Mouse (Mus musculus) liver, embryonic 14.5 days (tissue): ENCODE measurements at regions not wholly inside any gene's neighbourhood (a gene's known extent, or its start where the extent isn't known, plus 50 kb on each side); places are given as distances from the start of the nearest gene placed in this dataset.

ENCODE experiments used
- ATAC-seq: fragments of 200-750 bp; cut with Nextera tagmentation; 2 replicates; pipeline ENCODE4 v1.8.0; 2017; ENCODE audit warnings: moderate number of reproducible peaks, mild to moderate bottlenecking, moderate library complexity; ENCODE audit not compliant: insufficient read depth
- DNase-seq, 3 experiments: peaks; one replicate each; pipeline ENCODE4 v3.0.0-alpha.2; 2012 to 2013; ENCODE audit warnings: low read depth in 3 of 3, low spot score in 3 of 3
- H3K27ac ChIP-seq: fragments of 300-500 bp; sonication (generic); 2 replicates; pipeline ENCODE4 v1.5.1; 2014; ENCODE audit warnings: moderate library complexity, mild to moderate bottlenecking, control low read depth, inconsistent platforms
- H3K27me3 ChIP-seq: fragments of 300-500 bp; sonication (generic); 2 replicates; pipeline ENCODE4 v1.6.1; 2014; ENCODE audit warnings: mild to moderate bottlenecking, low read length, moderate library complexity; ENCODE audit not compliant: control insufficient read depth, insufficient read depth
- H3K36me3 ChIP-seq: fragments of 300-500 bp; sonication (generic); replicated peaks from 2 replicates; pipeline ENCODE4 v1.6.1; 2014; ENCODE audit warnings: low read depth; ENCODE audit not compliant: control insufficient read depth, insufficient read depth
- H3K4me1 ChIP-seq, 2 experiments: fragments of 200-500 bp in 1 of 2; fragments of 300-500 bp in 1 of 2; sonication (generic) in 1 of 2; replicated peaks; 2 replicates each; pipeline ENCODE4 v1.6.1; 2012 to 2014; ENCODE audit warnings: antibody characterized with exemption in 1 of 2, inconsistent platforms in 1 of 2, low read length in 1 of 2; ENCODE audit not compliant: control insufficient read depth in 2 of 2, insufficient read depth in 2 of 2
- H3K4me2 ChIP-seq: fragments of 300-500 bp; sonication (generic); 2 replicates; pipeline ENCODE4 v1.6.1; 2014; ENCODE audit warnings: low read depth, mild to moderate bottlenecking, control low read depth, moderate library complexity
- H3K4me3 ChIP-seq, 2 experiments: fragments of 200-500 bp in 1 of 2; fragments of 300-500 bp in 1 of 2; sonication (generic) in 1 of 2; 2 replicates each; pipeline ENCODE4 v1.5.1; 2012 to 2014; ENCODE audit warnings: low read depth in 2 of 2, low read length in 2 of 2, mild to moderate bottlenecking in 2 of 2, control low read depth in 1 of 2, inconsistent platforms in 1 of 2, moderate library complexity in 1 of 2; ENCODE audit not compliant: insufficient read depth in 1 of 2
- H3K9ac ChIP-seq: fragments of 300-500 bp; sonication (generic); replicated peaks from 2 replicates; pipeline ENCODE4 v1.6.1; 2014; ENCODE audit warnings: mild to moderate bottlenecking, control low read depth, moderate library complexity
- H3K9me3 ChIP-seq: fragments of 300-500 bp; sonication (generic); 2 replicates; pipeline ENCODE4 v1.6.1; 2016; ENCODE audit warnings: low read length, mixed read lengths; ENCODE audit not compliant: control insufficient read depth
- CTCF ChIP-seq: IDR thresholded peaks from 2 replicates; pipeline ENCODE4 v1.5.1; 2016; ENCODE audit warnings: antibody characterized with exemption, low read depth, control low read depth
- EP300 ChIP-seq: IDR thresholded peaks from 2 replicates; pipeline ENCODE4 v1.6.1; 2016; ENCODE audit warnings: antibody characterized with exemption, low read depth
- WGBS: fragments of 180-500 bp; shearing (Covaris S2); extraction: QIAGEN DNeasy Blood & Tissue Kit; methylation state at CpG from one replicate; pipeline ENCODE4 v1.1.7; 2014; ENCODE audit not compliant: insufficient replicate concordance; 5-methylcytosine and 5-hydroxymethylcytosine counted together

DNA sequence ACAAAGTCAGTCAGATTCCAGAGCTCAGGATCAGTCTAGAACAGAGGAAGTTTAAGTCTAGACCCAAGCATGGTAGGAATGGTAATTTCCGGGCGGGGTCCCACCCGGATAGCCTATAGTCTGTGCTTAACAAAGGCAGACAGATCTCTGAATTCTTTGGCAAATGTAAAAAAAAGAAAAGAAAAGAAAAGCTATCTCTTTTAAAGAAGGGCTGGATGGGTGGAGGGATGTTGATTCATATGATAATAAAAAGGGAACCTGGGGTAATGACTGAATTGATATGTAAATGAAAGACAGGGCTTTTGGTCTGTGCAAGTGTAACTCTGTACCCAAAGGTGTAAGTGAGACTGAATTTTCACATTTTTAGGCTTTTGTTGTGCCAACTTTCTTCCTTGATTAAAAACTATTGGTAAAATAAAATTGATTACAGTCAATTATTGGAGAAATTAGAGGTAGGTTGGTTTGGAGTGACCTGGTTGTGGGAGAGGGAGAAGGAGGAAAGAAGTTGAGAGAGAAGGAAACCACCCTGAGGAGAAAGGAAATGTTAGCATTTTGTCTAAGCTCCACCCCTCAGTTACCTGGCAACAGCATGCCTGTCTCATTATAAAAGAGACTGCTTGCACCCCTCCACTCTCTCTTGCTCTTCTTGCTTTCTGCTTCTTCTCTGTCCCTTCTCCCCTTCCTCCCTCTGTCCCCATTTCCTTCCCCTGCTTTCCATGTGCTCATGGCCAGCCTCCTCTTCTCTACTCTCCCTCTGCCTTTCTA, 259.3 kb upstream of the Crbn start:
- WGBS = 58% methylated on average over 3 of the region's 3 CpGs
- Histone ChIP-seq H3K27me3 (no peaks in the 10 kb centered on the region), H3K9me3 (no peaks in the 10 kb centered on the region), H3K27ac (no peak overlapping the region), H3K36me3 (no peaks in the 10 kb centered on the region), H3K4me3 (no peak overlapping the region), H3K4me1 (no peaks in the 10 kb centered on the region), H3K4me2 (no peak overlapping the region), H3K9ac (no peak overlapping the region)
- TF ChIP-seq CTCF (no peak), EP300 (no peak)
- ATAC-seq (no peak), DNase-seq (no peak)

- TF ChIP-seq EP300 (no peak), CTCF (no peak)
Measured at GRCm38 (mm10) chr6:107062886-107063565, 263.1 kb upstream of the Crbn start.

DNA sequence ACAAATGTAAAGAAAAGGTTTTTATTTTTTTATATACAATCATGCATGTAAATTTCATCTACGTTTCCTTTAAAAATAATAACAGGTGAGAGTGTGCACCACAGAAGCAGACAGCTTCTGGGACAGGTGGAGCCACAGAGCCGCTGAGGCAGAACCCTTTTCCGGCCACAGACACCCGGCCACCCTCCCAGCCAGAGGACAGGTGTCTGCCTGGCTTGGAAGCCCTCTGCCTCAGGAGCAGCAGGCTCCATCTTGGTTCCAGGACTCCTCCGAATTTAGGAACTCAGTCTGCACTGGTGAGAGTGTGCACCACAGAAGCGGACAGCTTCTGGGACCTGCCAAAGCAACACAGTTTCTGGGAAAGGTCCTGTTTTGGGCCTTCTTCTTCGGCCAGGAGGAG, 270.6 kb upstream of the Crbn start:
- Histone ChIP-seq H3K9ac (no peak overlapping the region), H3K4me2 (no peak overlapping the region), H3K36me3 (no peaks in the 10 kb centered on the region), H3K9me3 (no peaks in the 10 kb centered on the region), H3K27me3 (no peaks in the 10 kb centered on the region), H3K27ac (no peak overlapping the region), H3K4me1 (no peaks in the 10 kb centered on the region), H3K4me3 (no peak overlapping the region)
- no peak for TF ChIP-seq EP300
- no peak for TF ChIP-seq CTCF
- whole genome bisulfite sequencing = 56% methylated on average over 7 of the region's 7 CpGs
- DNase-seq (no peak), ATAC-seq (no peak)

More at GRCm38 (mm10) chr6:107062886-107063565, 263.1 kb upstream of the Crbn start:
- no peaks in the 10 kb centered on the region for H3K27me3 ChIP-seq
- no peaks in the 10 kb centered on the region for H3K36me3 ChIP-seq
- H3K4me1 ChIP-seq = no peaks in the 10 kb centered on the region
- H3K4me2 ChIP-seq = no peak overlapping the region
- WGBS = 59% methylated on average over 6 of the region's 6 CpGs
- H3K9me3 ChIP-seq = no peaks in the 10 kb centered on the region
- no peak overlapping the region for H3K27ac ChIP-seq
- no peak overlapping the region for H3K4me3 ChIP-seq
- H3K9ac ChIP-seq = no peak overlapping the region
- DNase-seq (no peak), ATAC-seq (no peak)

GRCm38 (mm10) chr6:107092600-107092999, 292.7 kb upstream of the Crbn start:
- no peaks in the 10 kb centered on the region for H3K9me3 ChIP-seq
- TF ChIP-seq CTCF (no peak), EP300 (no peak)
- no peak overlapping the region for H3K4me3 ChIP-seq
- H3K9ac ChIP-seq = no peak overlapping the region
- no peaks in the 10 kb centered on the region for H3K36me3 ChIP-seq
- no peak for ATAC-seq
- H3K27ac ChIP-seq = no peak overlapping the region
- H3K4me2 ChIP-seq = no peak overlapping the region
- DNase-seq = no peak
- no peaks in the 10 kb centered on the region for H3K4me1 ChIP-seq
- no peaks in the 10 kb centered on the region for H3K27me3 ChIP-seq

DNA sequence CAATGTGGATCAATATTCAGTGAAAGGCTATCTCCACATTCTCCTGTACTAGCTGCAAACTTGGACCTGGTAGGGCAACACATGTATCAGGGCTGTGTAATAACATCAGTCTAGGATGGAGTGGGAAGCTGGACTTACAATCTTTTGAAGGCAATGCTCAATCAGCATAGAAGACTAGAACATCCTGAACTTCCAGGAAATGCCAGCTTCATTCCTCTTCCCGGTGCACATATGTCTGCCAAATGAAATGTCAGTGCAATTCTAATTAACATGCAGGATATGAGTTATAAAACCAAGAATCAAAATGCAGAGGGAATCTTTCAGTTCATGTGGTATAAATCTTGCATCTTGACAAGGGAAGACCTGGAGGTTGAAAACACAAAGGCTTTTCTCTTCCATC, 328.8 kb upstream of the Crbn start:
- no peaks in the 10 kb centered on the region for H3K4me1 ChIP-seq
- H3K4me3 ChIP-seq = no peak overlapping the region
- no peaks in the 10 kb centered on the region for H3K27me3 ChIP-seq
- H3K36me3 ChIP-seq = no peaks in the 10 kb centered on the region
- no peak overlapping the region for H3K4me2 ChIP-seq
- no peak overlapping the region for H3K9ac ChIP-seq
- ATAC-seq (no peak), DNase-seq (no peak)
- TF ChIP-seq CTCF = no peak
- TF ChIP-seq EP300 = no peak
- H3K27ac ChIP-seq = no peak overlapping the region
- H3K9me3 ChIP-seq = no peaks in the 10 kb centered on the region
- WGBS = 58% methylated on average over 1 of the region's 1 CpGs
